Mouse (Mus musculus): ENCODE measurements at regions not wholly inside any gene's neighbourhood (a gene's known extent, or its start where the extent isn't known, plus 50 kb on each side); places are given as distances from the start of the nearest gene placed in this dataset.

DNA sequence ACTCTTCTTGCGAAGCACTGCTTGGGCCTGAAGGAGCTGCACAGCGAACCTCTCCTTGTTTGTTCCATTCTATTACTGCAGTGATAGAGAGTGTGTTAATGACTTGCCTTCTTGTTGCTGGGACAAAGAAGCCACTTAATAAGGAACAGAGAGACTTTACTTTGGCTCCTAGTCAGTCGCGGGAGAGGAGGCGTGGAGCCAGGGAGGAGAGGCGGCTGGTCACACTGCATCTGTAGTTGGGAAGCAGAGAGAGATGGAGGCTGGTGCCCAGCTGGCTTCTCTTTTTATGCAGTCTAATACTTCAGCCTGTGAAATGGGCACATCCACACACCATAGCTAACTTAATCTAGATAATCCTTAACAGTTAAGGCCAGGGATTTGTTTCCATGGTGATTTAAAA lies 159.4 kb upstream of the Kcnab2 start:
- TF ChIP-seq CTCF (conservative IDR thresholded peaks at IDR 0.05; ENCODE audit: low read length): no peak
- TF ChIP-seq POU5F1 (IDR thresholded peaks at IDR 0.05; ENCODE audit: borderline replicate concordance, low read length): no peak
